8 mouse cellular contexts compared by ENCODE assay signal in the genomic region with DNA sequence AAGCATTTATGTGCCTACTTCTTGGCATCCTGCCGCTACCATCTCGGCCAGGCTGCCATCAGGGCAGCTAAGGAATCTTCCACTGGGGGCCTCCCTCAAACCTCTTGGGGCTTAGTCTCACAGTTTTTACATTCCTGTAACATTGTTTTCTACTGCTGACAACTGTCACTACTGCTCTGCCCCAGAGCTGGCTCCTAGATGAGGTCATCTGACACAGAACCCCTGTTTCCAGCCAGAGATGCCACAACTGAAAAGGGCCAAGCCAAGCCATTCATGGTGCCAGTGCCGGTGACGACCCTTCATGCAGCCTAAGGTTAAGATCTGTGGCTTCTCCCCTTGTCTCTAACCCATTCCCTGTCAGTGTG. TPM values are rescaled to one million over a fixed set of nuclear protein-coding genes. Genes with fewer than 3 reads are reported as not detected.
DNase-seq lines count a peak whose midpoint lies in the region; ATAC-seq lines count a peak whose summit lies in the region.

No protein-coding gene starts in this region.

- H3K4me3 ChIP-seq in hindbrain, embryonic 13.5 days, result no peak overlapping the region
- no peak overlapping the region for H3K4me3 ChIP-seq in hindbrain, embryonic 11.5 days (ENCODE audit: low read depth, low read length)
- H3K4me3 ChIP-seq in limb, embryonic 12.5 days (replicated peaks), result no peak overlapping the region

- peaks cover 40% of the 10 kb centered on the region for H3K4me1 ChIP-seq in hindbrain, embryonic 13.5 days (replicated peaks)
- H3K4me1 ChIP-seq in hindbrain, embryonic 11.5 days (replicated peaks; ENCODE audit: control insufficient read depth, insufficient read depth, low read length), result peaks cover 4% of the 10 kb centered on the region; the same call in 1 of the 2 replicates
- H3K4me1 ChIP-seq in limb, embryonic 12.5 days (replicated peaks), result peaks cover 34% of the 10 kb centered on the region

- H3K9me3 ChIP-seq in hindbrain, embryonic 13.5 days, result no peaks in the 10 kb centered on the region
- H3K9me3 ChIP-seq in hindbrain, embryonic 11.5 days (ENCODE audit: control insufficient read depth, low read length), result no peaks in the 10 kb centered on the region
- H3K9me3 ChIP-seq in limb, embryonic 12.5 days, result no peaks in the 10 kb centered on the region

- WGBS in hindbrain, embryonic 13.5 days, result 74% methylated on average over 4 of the region's 4 CpGs
- 75% methylated on average over 4 of the region's 4 CpGs for WGBS in hindbrain, embryonic 11.5 days
- WGBS in limb, embryonic 12.5 days, result 72% methylated on average over 4 of the region's 4 CpGs

- no peak for DNase-seq in hindbrain, embryonic 11.5 days (ENCODE audit: low spot score)
- DNase-seq in thymus, postnatal 4 days, result peak; percentile 47
- no peak for DNase-seq in thymus, postnatal 14 days
- no peak for DNase-seq in cerebellum, postnatal 4 days (ENCODE audit: low spot score in 2 of 2)
- no peak for DNase-seq in cerebellum, adult 18-20 months
- no peak for DNase-seq in T-cell, adult 2 months (ENCODE audit: low spot score)

- no peaks in the 10 kb centered on the region for H3K27me3 ChIP-seq in hindbrain, embryonic 13.5 days
- no peaks in the 10 kb centered on the region for H3K27me3 ChIP-seq in hindbrain, embryonic 11.5 days (ENCODE audit: control insufficient read depth, insufficient read depth, low read length)
- H3K27me3 ChIP-seq in limb, embryonic 12.5 days, result no peaks in the 10 kb centered on the region

- H3K9ac ChIP-seq in hindbrain, embryonic 13.5 days, result no peak overlapping the region
- no peak overlapping the region for H3K9ac ChIP-seq in hindbrain, embryonic 11.5 days (ENCODE audit: low read depth, low read length)
- no peak overlapping the region for H3K9ac ChIP-seq in limb, embryonic 12.5 days (replicated peaks)

- peak overlapping the region; percentile 31; the same call in 1 of the 2 replicates for H3K27ac ChIP-seq in hindbrain, embryonic 13.5 days
- no peak overlapping the region for H3K27ac ChIP-seq in hindbrain, embryonic 11.5 days (ENCODE audit: low read depth, low read length)
- H3K27ac ChIP-seq in limb, embryonic 12.5 days, result peak overlapping the region; percentile 74

- no peak overlapping the region for H3K4me2 ChIP-seq in hindbrain, embryonic 13.5 days
- no peak overlapping the region for H3K4me2 ChIP-seq in hindbrain, embryonic 11.5 days (replicated peaks; ENCODE audit: low read depth, low read length)
- H3K4me2 ChIP-seq in limb, embryonic 12.5 days, result no peak overlapping the region

- ATAC-seq in hindbrain, embryonic 13.5 days (ENCODE audit: low FRiP score), result no peak
- ATAC-seq in hindbrain, embryonic 11.5 days (ENCODE audit: low FRiP score), result no peak
- ATAC-seq in limb, embryonic 12.5 days (ENCODE audit: insufficient number of reproducible peaks, insufficient read depth, low FRiP score, low TSS enrichment, low read depth), result no peak

- no peaks in the 10 kb centered on the region for H3K36me3 ChIP-seq in hindbrain, embryonic 13.5 days
- H3K36me3 ChIP-seq in hindbrain, embryonic 11.5 days (ENCODE audit: control insufficient read depth, insufficient read depth, low read length), result no peaks in the 10 kb centered on the region
- H3K36me3 ChIP-seq in limb, embryonic 12.5 days, result no peaks in the 10 kb centered on the region

RNA-seq across cellular contexts. Expression of gene Pla2g6, which starts 4.4 kb away (rescaled TPM):
- polyA plus RNA-seq in hindbrain, embryonic 13.5 days (2015; fragmentation: Nextera tagmentation; extraction: Ambion mirVana), result 34.5 and 35.5 TPM in 2 replicates
- polyA plus RNA-seq in hindbrain, embryonic 11.5 days (2014; fragmentation: Nextera tagmentation; extraction: Ambion mirVana), result 18.0 and 20.4 TPM in 2 replicates
- polyA plus RNA-seq in limb, embryonic 12.5 days (2016; fragmentation: Nextera tagmentation; extraction: Ambion mirVana), result 11.0 and 11.9 TPM in 2 replicates

RNA-seq across cellular contexts. Expression of gene Maff, which starts 22.6 kb away (rescaled TPM):
- 0.83 and 0.84 TPM in 2 replicates for polyA plus RNA-seq in hindbrain, embryonic 13.5 days (2015; fragmentation: Nextera tagmentation; extraction: Ambion mirVana)
- polyA plus RNA-seq in hindbrain, embryonic 11.5 days (2014; fragmentation: Nextera tagmentation; extraction: Ambion mirVana), result 1.6 and 1.8 TPM in 2 replicates
- 1.5 and 2.0 TPM in 2 replicates for polyA plus RNA-seq in limb, embryonic 12.5 days (2016; fragmentation: Nextera tagmentation; extraction: Ambion mirVana)

RNA-seq across cellular contexts. Expression of gene Baiap2l2, which starts 38.4 kb away (rescaled TPM):
- 1.7 and 2.8 TPM in 2 replicates for polyA plus RNA-seq in hindbrain, embryonic 13.5 days (2015; fragmentation: Nextera tagmentation; extraction: Ambion mirVana)
- 1.4 and 1.5 TPM in 2 replicates for polyA plus RNA-seq in hindbrain, embryonic 11.5 days (2014; fragmentation: Nextera tagmentation; extraction: Ambion mirVana)
- polyA plus RNA-seq in limb, embryonic 12.5 days (2016; fragmentation: Nextera tagmentation; extraction: Ambion mirVana), result 8.6 and 10.0 TPM in 2 replicates
